Mouse (Mus musculus): ENCODE measurements at regions not wholly inside any gene's neighbourhood (a gene's known extent, or its start where the extent isn't known, plus 50 kb on each side); places are given as distances from the start of the nearest gene placed in this dataset.

DNA sequence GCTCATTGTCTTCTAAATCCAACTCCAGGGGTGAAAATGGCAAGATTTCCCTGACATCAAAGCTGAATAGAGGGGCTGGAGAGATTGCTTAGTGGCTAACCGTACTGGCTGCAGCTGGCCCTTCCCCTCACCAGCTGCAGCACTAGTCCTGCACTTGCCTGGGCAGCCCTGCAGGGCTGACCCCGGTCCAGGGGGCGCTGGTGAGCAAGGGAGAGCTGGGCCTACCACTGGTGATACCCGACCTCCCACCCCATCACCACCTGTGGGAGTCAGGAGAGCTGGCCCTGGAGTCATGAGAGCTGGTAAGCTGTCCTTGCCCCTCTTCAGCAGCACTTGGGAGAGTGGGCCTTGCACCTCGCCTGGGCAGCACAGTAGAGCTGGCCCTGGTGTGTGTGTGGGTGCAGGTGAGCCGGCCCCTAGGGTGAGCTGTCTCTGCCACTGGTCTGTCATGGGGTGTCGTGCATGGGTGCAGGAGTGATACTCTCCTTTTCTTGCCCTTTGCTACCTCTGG lies 1141.0 kb upstream of the Gulo start:
- H3K27me3 ChIP-seq (ENCODE audit: insufficient read depth, poor library complexity, severe bottlenecking), result no peaks in the 10 kb centered on the region
- no peaks in the 10 kb centered on the region for H3K9me3 ChIP-seq
- 46% methylated on average over 7 of the region's 7 CpGs for WGBS
- no peak overlapping the region for H3K4me3 ChIP-seq
- H3K4me1 ChIP-seq, result peaks cover 5% of the 10 kb centered on the region; the same call in 1 of the 2 replicates
- no peak overlapping the region for H3K27ac ChIP-seq
- DNase-seq (ENCODE audit: low spot score), result no peak
- no peaks in the 10 kb centered on the region for H3K36me3 ChIP-seq

DNA sequence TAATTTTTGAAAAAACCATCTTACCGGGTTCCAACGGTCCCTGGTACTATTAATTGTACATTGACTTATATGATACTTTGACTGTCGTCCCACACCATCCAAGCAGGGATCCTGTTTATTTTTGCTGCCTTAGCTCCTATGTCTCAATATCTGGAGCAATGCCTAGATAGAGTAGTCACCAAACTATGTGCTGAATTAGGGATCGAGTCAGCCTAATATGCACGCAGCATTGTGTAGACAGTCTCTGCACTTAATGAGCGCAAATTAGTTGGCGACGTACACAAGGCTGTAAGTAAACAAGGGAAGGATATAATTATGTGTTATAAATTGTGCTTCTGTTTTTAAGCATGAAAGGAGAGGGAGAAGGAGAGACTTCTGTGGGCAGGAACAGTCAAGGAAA lies 1140.1 kb upstream of the Gulo start:
- Histone ChIP-seq H3K4me3 (no peak overlapping the region), H3K27ac (no peak overlapping the region), H3K36me3 (no peaks in the 10 kb centered on the region), H3K9me3 (no peaks in the 10 kb centered on the region), H3K27me3 (ENCODE audit: insufficient read depth, poor library complexity, severe bottlenecking) (no peaks in the 10 kb centered on the region), H3K4me1 (peaks cover 5% of the 10 kb centered on the region; the same call in 1 of the 2 replicates)
- DNase-seq (ENCODE audit: low spot score), result no peak
- WGBS, result 89% methylated on average over 8 of the region's 8 CpGs

DNA sequence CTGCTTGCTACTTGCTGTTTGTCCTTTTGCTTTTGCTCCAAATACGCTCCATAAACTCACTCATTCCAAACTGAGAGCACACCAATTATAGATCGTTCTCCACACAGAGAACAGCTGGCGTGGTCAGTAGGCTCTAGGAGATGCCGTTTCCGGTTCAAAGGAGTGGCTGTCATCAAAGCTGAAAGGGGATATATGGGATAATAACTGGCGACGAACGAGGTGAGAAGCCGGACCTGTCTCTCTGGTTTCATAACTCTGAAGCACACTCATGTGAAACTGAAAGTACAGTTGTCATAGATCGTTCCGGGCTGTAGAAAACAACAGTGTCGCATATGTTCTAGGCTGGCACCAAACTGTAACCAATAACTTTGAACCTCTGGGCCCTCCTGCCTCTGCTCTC lies 1137.6 kb upstream of the Gulo start:
- no peaks in the 10 kb centered on the region for H3K9me3 ChIP-seq
- 0 out of 2 replicates have a peak, but pooled peaks cover 4% of the 10 kb centered on the region for H3K27me3 ChIP-seq (ENCODE audit: insufficient read depth, poor library complexity, severe bottlenecking)
- peaks cover 10% of the 10 kb centered on the region for H3K4me1 ChIP-seq
- H3K27ac ChIP-seq, result no peak overlapping the region
- H3K4me3 ChIP-seq, result no peak overlapping the region
- WGBS, result 88% methylated on average over 12 of the region's 12 CpGs
- H3K36me3 ChIP-seq, result no peaks in the 10 kb centered on the region
- DNase-seq (ENCODE audit: low spot score), result no peak

DNA sequence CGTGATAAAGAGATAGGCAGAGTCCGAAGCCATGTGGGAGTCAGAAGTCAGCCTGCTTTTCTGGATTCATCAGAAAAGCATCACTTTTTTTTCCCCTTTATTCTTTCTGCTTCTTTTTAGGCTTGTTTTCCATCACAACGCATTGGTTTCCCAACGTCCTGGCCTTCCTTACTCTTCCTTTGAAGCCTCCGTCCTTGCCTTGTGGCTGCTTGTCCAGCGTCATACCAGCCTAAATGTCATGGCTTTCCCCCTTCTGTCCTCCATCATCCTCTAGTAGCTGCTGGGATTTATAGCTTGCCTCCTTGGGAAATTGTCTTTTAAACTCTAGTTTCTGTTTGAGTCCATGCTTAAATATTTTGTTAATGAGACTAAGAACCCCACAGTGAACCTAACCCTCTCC lies 1136.0 kb upstream of the Gulo start:
- 85% methylated on average over 6 of the region's 6 CpGs for WGBS
- H3K4me1 ChIP-seq, result peaks cover 13% of the 10 kb centered on the region

DNA sequence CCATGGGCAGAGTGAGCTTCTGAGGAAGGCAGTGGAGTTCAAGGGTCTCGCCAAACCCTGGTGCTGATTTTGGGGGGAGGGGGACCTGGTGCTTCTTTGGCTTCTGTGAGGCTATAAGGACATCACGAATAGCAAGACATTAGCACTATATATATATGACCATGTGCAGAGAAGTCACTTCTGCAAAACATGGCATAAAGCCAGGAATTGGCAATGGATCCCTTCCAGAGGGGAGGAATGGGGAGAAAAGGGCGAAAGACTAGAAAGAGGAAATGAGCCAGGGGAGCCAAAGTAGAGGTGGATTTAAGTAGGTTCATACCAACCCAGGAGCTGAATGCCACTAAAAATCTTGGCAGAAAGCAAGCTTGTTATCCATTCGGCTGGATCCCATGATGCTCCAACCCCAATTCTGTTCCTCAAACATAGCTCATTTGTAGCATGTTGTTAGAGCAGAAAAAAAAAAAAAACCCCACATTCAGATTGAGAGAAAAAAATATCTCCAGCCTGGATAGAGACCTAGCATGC lies 1135.5 kb upstream of the Gulo start:
- DNase-seq (ENCODE audit: low spot score), result no peak
- 86% methylated on average over 4 of the region's 4 CpGs for WGBS
- H3K27me3 ChIP-seq (ENCODE audit: insufficient read depth, poor library complexity, severe bottlenecking), result 0 out of 2 replicates have a peak, but pooled peaks cover 4% of the 10 kb centered on the region
- H3K27ac ChIP-seq, result no peak overlapping the region
- no peaks in the 10 kb centered on the region for H3K36me3 ChIP-seq
- no peaks in the 10 kb centered on the region for H3K9me3 ChIP-seq
- H3K4me3 ChIP-seq, result no peak overlapping the region
- peaks cover 13% of the 10 kb centered on the region for H3K4me1 ChIP-seq

More for the DNA sequence above, 1136.0 kb upstream of the Gulo start:
- H3K4me3 ChIP-seq, result no peak overlapping the region
- H3K9me3 ChIP-seq, result no peaks in the 10 kb centered on the region
- DNase-seq (ENCODE audit: low spot score), result no peak
- H3K36me3 ChIP-seq, result no peaks in the 10 kb centered on the region
- H3K27me3 ChIP-seq (ENCODE audit: insufficient read depth, poor library complexity, severe bottlenecking), result 0 out of 2 replicates have a peak, but pooled peaks cover 4% of the 10 kb centered on the region
- no peak overlapping the region for H3K27ac ChIP-seq

DNA sequence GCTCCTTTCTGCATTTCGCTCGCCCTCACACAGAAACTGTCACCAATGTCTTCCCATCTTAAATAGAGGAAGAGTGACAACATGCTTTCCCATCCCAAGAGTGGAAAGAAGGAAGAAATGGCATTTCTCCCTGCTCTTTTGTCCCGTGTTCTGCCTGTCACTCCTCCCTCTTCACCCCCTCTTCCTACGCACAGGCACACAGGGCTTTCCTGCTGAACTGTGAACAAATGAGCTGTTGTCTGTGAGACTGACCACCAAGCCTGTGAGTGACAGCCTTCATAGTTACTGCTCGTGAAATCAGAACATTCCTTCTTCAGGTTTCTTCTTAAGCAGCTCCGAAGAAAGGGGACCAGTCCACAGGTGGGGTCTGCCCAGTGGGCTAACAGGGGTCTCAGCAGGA lies 1134.8 kb upstream of the Gulo start:
- no peaks in the 10 kb centered on the region for H3K9me3 ChIP-seq
- no peaks in the 10 kb centered on the region for H3K36me3 ChIP-seq
- no peak overlapping the region for H3K4me3 ChIP-seq
- 0 out of 2 replicates have a peak, but pooled peaks cover 4% of the 10 kb centered on the region for H3K27me3 ChIP-seq (ENCODE audit: insufficient read depth, poor library complexity, severe bottlenecking)
- 61% methylated on average over 6 of the region's 6 CpGs for WGBS
- H3K4me1 ChIP-seq, result peaks cover 13% of the 10 kb centered on the region
- no peak for DNase-seq (ENCODE audit: low spot score)
- H3K27ac ChIP-seq, result no peak overlapping the region

DNA sequence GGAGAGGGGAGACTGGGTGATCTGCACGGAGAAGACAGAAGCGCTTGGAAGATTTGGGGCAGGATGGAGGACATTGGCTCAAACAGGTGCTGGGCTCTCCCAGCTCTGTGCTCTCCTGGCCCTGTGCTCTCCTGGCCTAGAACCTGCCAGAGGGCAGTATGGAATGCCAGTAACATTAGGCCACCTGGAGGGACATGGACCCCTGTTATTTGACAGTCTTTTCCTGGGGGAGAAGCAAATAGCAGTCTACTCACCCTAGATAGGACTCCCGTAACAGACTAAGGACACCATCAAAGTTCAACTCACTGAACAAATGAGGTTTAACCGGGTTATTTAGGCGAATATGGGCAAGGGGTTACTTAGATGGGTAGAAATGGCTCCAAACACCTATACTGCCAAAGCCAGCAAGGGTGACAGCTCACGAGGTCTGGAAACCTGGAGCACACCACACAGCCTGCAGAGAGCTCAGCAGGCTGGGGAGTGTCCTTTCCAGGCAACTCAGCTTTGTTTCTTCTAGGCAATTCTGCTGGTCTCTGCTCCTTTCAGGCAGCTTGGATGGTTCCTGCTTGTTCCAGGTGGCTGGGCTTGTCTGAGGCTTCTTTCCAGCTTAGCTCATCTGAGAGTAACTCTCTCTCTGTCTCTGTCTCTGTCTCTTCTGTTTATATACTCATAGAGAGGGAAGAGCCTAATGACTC lies 1133.7 kb upstream of the Gulo start:
- Histone ChIP-seq H3K9me3 (no peaks in the 10 kb centered on the region), H3K4me1 (peaks cover 13% of the 10 kb centered on the region), H3K4me3 (no peak overlapping the region), H3K27me3 (ENCODE audit: insufficient read depth, poor library complexity, severe bottlenecking) (0 out of 2 replicates have a peak, but pooled peaks cover 4% of the 10 kb centered on the region), H3K27ac (no peak overlapping the region), H3K36me3 (no peaks in the 10 kb centered on the region)
- 84% methylated on average over 6 of the region's 6 CpGs for WGBS
- DNase-seq (ENCODE audit: low spot score), result no peak

DNA sequence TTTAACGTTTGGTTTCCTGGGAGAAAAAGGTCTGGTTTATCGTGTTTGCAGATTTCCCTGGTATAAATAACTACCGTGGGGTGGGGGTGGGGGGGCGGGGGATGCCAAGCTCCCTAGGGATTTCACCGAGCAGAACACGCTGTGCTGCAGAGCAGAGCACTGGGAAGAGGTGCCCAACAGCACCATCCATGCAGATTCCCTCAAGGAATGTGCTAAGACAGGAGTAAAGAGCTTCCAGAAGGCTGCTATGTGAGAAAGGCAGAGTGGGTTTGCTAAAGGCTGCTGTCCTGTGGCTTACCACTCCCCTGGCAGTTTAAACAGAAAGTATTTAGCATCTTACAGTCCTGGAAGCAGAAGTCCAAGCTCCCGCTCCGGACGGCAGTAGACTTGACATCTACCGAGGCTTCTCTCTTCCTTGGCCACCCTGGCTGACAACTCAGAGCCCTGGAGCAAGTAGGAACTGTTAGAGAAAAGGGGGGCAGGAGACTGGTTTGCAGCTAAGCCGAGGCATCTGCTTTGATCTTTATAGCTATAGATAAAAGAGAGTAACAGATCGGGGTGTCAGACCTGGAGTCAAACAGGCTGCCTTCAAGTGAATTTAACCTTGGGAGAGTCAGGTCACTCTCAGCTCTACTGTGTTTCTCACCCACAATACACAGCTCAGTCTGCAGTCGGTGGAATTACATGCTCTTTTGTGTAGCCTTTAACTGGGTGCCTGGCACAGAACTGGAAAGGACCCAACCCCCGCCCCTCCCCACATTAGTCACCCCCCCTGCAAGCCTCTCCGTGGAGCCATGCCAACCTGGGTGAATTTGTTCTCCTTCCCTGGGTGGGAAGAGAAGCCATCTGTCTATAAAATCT lies 1132.8 kb upstream of the Gulo start:
- DNase-seq (ENCODE audit: low spot score), result no peak
- Histone ChIP-seq H3K4me3 (0 out of 2 replicates have a peak overlapping the region, but pooled peaks have one; percentile 29), H3K4me1 (peaks cover 13% of the 10 kb centered on the region), H3K27me3 (ENCODE audit: insufficient read depth, poor library complexity, severe bottlenecking) (0 out of 2 replicates have a peak, but pooled peaks cover 4% of the 10 kb centered on the region), H3K27ac (peak overlapping the region; percentile 49; the same call in 1 of the 2 replicates), H3K36me3 (no peaks in the 10 kb centered on the region), H3K9me3 (no peaks in the 10 kb centered on the region)
- 23% methylated on average over 15 of the region's 15 CpGs for WGBS

DNA sequence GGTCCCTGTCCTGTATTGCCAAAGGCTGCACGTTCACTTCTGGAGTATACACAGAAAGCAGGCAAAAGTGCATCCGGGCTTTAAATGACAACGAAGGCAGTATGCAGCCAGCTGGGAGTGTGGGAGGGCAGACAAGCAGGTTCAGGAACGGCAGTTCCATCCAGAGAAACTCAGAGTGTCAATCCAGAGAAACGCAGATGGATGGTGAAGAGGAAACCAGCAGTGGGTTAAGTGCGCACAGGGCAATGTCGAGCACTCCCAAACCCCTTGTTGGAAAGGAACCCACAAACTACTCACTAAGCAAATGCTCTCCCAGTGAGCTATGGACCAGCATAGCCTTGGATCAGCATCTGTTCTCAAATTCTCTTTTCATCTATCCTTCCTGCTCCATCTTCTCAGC lies 1132.1 kb upstream of the Gulo start:
- no peak for DNase-seq (ENCODE audit: low spot score)
- WGBS, result 70% methylated on average over 7 of the region's 7 CpGs

DNA sequence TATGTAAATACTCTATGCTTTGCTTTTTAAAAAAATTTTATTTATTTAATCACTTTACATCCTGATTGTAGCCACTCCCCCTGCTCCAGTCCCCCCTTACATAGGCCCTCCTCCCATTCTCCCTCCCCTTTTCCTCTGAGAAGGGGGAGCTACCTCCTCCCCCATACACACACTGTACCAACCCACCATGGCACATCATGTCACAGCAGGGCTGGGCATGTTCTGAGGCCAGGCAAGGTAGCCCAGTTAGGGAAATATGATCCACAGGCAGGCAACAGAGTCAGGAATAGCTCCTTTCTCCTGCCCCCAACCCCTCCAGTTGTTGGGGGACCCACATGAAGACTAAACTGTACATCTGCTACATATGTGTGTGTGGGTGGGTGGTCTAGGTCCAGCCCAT lies 1130.7 kb upstream of the Gulo start:
- DNase-seq (ENCODE audit: low spot score), result no peak
- no peaks in the 10 kb centered on the region for H3K36me3 ChIP-seq
- no peaks in the 10 kb centered on the region for H3K9me3 ChIP-seq
- H3K27ac ChIP-seq, result no peak overlapping the region
- no peak overlapping the region for H3K4me3 ChIP-seq
- H3K27me3 ChIP-seq (ENCODE audit: insufficient read depth, poor library complexity, severe bottlenecking), result 0 out of 2 replicates have a peak, but pooled peaks cover 4% of the 10 kb centered on the region
- peaks cover 32% of the 10 kb centered on the region for H3K4me1 ChIP-seq

More for the DNA sequence above, 1132.1 kb upstream of the Gulo start:
- Histone ChIP-seq H3K27ac (no peak overlapping the region), H3K4me3 (no peak overlapping the region), H3K36me3 (no peaks in the 10 kb centered on the region), H3K27me3 (ENCODE audit: insufficient read depth, poor library complexity, severe bottlenecking) (0 out of 2 replicates have a peak, but pooled peaks cover 4% of the 10 kb centered on the region), H3K9me3 (no peaks in the 10 kb centered on the region), H3K4me1 (peaks cover 17% of the 10 kb centered on the region)

DNA sequence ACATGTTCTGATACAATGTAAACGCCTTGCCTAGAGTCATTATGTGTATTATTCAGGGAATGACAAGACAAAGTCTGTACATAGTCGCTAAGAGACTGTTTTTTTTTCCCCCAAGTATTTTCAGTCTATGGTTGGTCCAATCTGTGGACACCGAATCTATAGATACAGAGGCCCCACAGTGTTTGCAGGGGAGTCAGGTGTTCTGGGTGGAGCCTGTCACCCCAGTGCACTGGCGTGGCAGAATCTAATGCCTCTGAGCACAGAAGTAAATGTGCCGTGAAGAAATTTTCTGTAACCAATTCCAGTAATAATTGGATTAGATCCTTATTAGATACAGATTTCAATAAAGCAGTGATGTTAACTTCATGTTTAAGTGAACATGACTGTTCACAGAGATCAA lies 1130.1 kb upstream of the Gulo start:
- Histone ChIP-seq H3K27ac (no peak overlapping the region), H3K27me3 (ENCODE audit: insufficient read depth, poor library complexity, severe bottlenecking) (0 out of 2 replicates have a peak, but pooled peaks cover 4% of the 10 kb centered on the region), H3K9me3 (no peaks in the 10 kb centered on the region), H3K4me3 (no peak overlapping the region), H3K36me3 (no peaks in the 10 kb centered on the region), H3K4me1 (peaks cover 32% of the 10 kb centered on the region)
- DNase-seq (ENCODE audit: low spot score), result no peak
- WGBS, result 77% methylated on average over 5 of the region's 5 CpGs

DNA sequence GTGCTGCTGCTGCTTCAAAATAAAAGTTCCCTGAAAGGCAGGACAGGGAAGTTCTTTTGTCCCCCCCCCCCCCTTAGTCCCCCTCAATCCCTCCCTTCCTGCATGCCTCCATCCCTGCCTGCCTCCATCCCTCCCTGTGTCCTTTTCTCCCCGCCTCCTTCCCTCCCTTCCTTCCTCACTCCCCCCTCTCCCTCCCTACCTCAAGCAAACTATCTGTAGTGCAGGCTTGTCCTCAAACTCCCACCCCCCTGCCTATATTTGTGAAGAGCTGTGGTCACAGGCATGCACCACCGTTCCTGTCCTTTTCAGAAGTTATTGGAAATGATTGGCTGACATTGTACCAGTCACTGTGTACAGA lies 1127.1 kb upstream of the Gulo start:
- Histone ChIP-seq H3K27me3 (ENCODE audit: insufficient read depth, poor library complexity, severe bottlenecking) (no peaks in the 10 kb centered on the region), H3K36me3 (no peaks in the 10 kb centered on the region), H3K4me3 (no peak overlapping the region), H3K9me3 (no peaks in the 10 kb centered on the region), H3K27ac (peak overlapping the region; percentile 81; the same call in 1 of the 2 replicates), H3K4me1 (peaks cover 28% of the 10 kb centered on the region)
- 25% methylated on average over 2 of the region's 2 CpGs for WGBS
- DNase-seq (ENCODE audit: low spot score), result no peak
